Mouse (Mus musculus) heart, adult 2 months (tissue): Measurements from ENCODE around the gene Chst5.
A peak's percentile ranks its signal among the peaks of the same experiment; 100 is the strongest.

Experiments used
- CTCF ChIP-seq: fragments of 200-600 bp; IDR thresholded peaks from 2 replicates; pipeline ENCODE4 v1.8.1; 2022; ENCODE audit warnings: antibody characterized with exemption, mild to moderate bottlenecking, moderate library complexity
- EP300 ChIP-seq: fragments of 200-500 bp; IDR thresholded peaks from 2 replicates; pipeline ENCODE4 v1.6.1; 2011; ENCODE audit warnings: low read depth, low read length, control low read depth; ENCODE audit not compliant: insufficient read depth
- POLR2A ChIP-seq: fragments of 200-500 bp; IDR thresholded peaks from 2 replicates; pipeline ENCODE4 v1.6.1; 2011; ENCODE audit warnings: mild to moderate bottlenecking, low read depth, low read length, control low read depth; ENCODE audit not compliant: insufficient read depth

GRCm38 (mm10) chr8:111923383-111923804 lies 13.1 kb upstream of the Chst5 start:
- TF ChIP-seq CTCF: peak; percentile 80
- TF ChIP-seq POLR2A: no peak
- TF ChIP-seq EP300: 0 out of 2 replicates have a peak, but pooled peaks have one; percentile 50
